Mouse (Mus musculus) kidney, embryonic 15.5 days (tissue): Measurements from ENCODE around the gene Ttc23l. TPM values are rescaled to one million over a fixed set of nuclear protein-coding genes. Genes with fewer than 3 reads are reported as not detected.

ENCODE experiments used
- ATAC-seq: fragments of 200-750 bp; cut with Nextera tagmentation; replicated peaks from 2 replicates; pipeline ENCODE4 v1.8.0; 2017; ENCODE audit warnings: moderate TSS enrichment; ENCODE audit not compliant: low FRiP score
- H3K27ac ChIP-seq: fragments of 300-500 bp; sonication (generic); 2 replicates; pipeline ENCODE4 v1.5.1; 2015; ENCODE audit warnings: mild to moderate bottlenecking, inconsistent platforms
- H3K27me3 ChIP-seq: fragments of 300-500 bp; sonication (generic); 2 replicates; pipeline ENCODE4 v1.6.1; 2015; ENCODE audit warnings: inconsistent platforms
- H3K36me3 ChIP-seq: fragments of 300-500 bp; sonication (generic); 2 replicates; pipeline ENCODE4 v1.6.1; 2015; ENCODE audit warnings: inconsistent platforms
- H3K4me1 ChIP-seq: fragments of 300-500 bp; sonication (generic); 2 replicates; pipeline ENCODE4 v1.6.1; 2015; ENCODE audit warnings: inconsistent platforms
- H3K4me2 ChIP-seq: fragments of 300-500 bp; sonication (generic); 2 replicates; pipeline ENCODE4 v1.6.1; 2015; ENCODE audit warnings: moderate library complexity, mild to moderate bottlenecking, inconsistent platforms
- H3K4me3 ChIP-seq: fragments of 300-500 bp; sonication (generic); replicated peaks from 2 replicates; pipeline ENCODE4 v1.5.1; 2015; ENCODE audit warnings: mild to moderate bottlenecking, inconsistent platforms
- H3K9ac ChIP-seq: fragments of 300-500 bp; sonication (generic); 2 replicates; pipeline ENCODE4 v1.6.1; 2015; ENCODE audit warnings: mild to moderate bottlenecking, inconsistent platforms
- H3K9me3 ChIP-seq: fragments of 300-500 bp; sonication (generic); replicated peaks from 2 replicates; pipeline ENCODE4 v1.6.1; 2016; ENCODE audit warnings: inconsistent platforms
- WGBS: fragments of 180-500 bp; shearing (Covaris S2); methylation state at CpG from one replicate; pipeline ENCODE4 v1.1.7; 2015; ENCODE audit warnings: mixed read lengths; 5-methylcytosine and 5-hydroxymethylcytosine counted together
- polyA plus RNA-seq: library from polyadenylated mRNA; unstranded; fragments of >200 nt; fragmentation: Nextera tagmentation; extraction: Ambion mirVana; gene quantifications from 2 replicates; pipeline ENCODE4 v1.2.1, GENCODE M21; 2015

The Ttc23l gene
- polyA plus RNA-seq, 1 experiment from 2014 or later: not detected

DNA sequence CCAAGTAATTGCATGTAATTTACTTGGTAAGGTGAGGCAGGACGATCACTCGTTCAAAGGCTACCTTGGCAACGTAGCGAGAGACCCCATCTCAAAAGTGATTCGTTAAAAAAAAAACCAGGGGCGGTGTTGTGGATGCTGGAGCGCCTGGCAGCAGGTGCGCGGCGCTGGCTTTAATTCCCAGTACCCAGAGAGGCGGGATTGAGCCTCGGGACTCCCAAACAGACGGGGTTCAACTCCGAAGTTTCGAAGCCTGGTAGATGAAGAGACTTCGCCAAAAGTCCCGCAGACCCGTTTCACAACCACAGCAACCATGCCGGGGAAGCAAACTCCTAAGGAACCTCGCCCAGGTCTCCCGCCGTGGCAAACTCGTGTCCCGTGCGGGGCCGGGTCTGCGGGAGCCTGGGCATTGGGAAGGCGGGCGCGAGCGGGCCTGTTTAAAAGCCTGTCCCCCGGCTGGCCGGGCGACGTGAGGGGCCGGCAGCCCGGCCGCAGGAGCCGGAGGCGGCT, 88.8 kb downstream of the Ttc23l start:
- peak; percentile 41 for ATAC-seq
- H3K4me3 ChIP-seq: peak overlapping the region; percentile 86
- under 1% methylated on average over 40 of the region's 40 CpGs for WGBS
- peaks cover 6% of the 10 kb centered on the region; the same call in 1 of the 2 replicates for H3K36me3 ChIP-seq
- peak overlapping the region; percentile 79 for H3K9ac ChIP-seq
- H3K9me3 ChIP-seq: no peaks in the 10 kb centered on the region
- H3K27me3 ChIP-seq: no peaks in the 10 kb centered on the region
- H3K4me2 ChIP-seq: peak overlapping the region; percentile 83
- H3K4me1 ChIP-seq: peaks cover 19% of the 10 kb centered on the region; the same call in 1 of the 2 replicates
- peak overlapping the region; percentile 76 for H3K27ac ChIP-seq

DNA sequence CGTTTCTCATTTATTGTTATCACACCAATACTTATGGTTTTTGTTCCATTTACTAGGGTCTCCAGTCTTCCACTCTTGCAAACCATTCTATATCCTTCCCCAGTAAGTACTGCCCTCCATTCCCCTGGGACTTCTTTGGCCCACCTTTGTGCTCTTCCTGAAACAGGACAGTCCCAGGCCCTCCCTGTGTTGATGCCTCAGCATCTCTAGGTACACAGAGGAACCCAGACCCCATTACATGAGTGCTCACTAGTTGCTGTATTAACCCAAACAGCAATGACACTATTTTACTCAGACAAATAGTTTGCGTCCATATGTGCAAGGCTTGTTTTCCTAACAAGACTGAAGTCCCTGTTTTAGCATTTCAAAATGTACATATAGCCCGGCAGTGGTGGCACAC, 89.7 kb downstream of the Ttc23l start:
- H3K9ac ChIP-seq: no peak overlapping the region
- H3K4me1 ChIP-seq: peaks cover 19% of the 10 kb centered on the region; the same call in 1 of the 2 replicates
- WGBS: 83% methylated on average over 3 of the region's 3 CpGs
- ATAC-seq: no peak
- H3K9me3 ChIP-seq: no peaks in the 10 kb centered on the region
- H3K27me3 ChIP-seq: no peaks in the 10 kb centered on the region
- H3K4me2 ChIP-seq: peak overlapping the region; percentile 83
- H3K4me3 ChIP-seq: peak overlapping the region; percentile 86; the same call in 1 of the 2 replicates
- H3K27ac ChIP-seq: no peak overlapping the region
- H3K36me3 ChIP-seq: no peaks in the 10 kb centered on the region

DNA sequence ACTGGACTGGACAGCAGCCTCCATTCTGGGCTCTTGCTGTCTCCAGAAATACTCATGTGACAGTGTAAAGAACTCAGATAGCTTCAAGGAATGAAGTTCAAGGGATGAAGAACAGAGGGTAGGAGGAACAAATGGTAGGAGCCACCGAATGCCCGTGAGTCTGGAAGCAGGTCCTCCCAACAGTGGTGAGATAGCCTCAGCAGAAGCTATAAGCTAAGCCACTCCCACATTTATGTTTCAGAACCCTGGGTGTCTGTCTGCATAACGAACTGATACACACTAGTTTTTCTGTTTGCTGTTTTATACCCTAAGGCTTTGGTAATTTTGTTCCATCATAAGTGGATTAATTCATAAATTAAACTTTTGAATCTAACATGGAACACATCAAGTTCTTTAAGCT, 93.8 kb downstream of the Ttc23l start:
- Histone ChIP-seq H3K4me1 (peaks cover 15% of the 10 kb centered on the region; the same call in 1 of the 2 replicates), H3K27ac (no peak overlapping the region), H3K9ac (no peak overlapping the region), H3K36me3 (peaks cover 26% of the 10 kb centered on the region), H3K4me3 (no peak overlapping the region), H3K9me3 (no peaks in the 10 kb centered on the region), H3K27me3 (no peaks in the 10 kb centered on the region), H3K4me2 (no peak overlapping the region)
- WGBS: 84% methylated on average over 3 of the region's 3 CpGs
- ATAC-seq: no peak

DNA sequence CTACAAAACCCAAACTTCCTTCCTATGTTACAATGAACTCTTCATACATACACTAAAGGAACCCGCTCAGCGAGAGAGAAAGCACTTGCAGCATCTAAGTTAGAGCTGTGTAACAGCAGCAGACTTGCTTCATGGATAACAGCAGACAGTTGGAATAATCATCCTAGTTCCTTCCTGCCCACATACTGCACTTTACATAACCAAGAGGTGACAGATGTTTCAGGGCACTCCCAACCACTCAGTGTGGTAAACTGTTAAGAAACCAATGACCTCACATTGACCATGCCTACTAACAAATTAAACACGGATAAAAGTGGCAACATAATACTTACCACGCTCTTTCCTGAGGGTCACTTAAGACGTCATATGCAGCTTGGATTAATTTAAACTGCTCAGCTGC, 94.9 kb downstream of the Ttc23l start:
- Histone ChIP-seq H3K4me3 (no peak overlapping the region), H3K9ac (no peak overlapping the region), H3K36me3 (peaks cover 35% of the 10 kb centered on the region), H3K27me3 (no peaks in the 10 kb centered on the region), H3K9me3 (no peaks in the 10 kb centered on the region), H3K27ac (no peak overlapping the region), H3K4me2 (no peak overlapping the region), H3K4me1 (peaks cover 6% of the 10 kb centered on the region; the same call in 1 of the 2 replicates)
- ATAC-seq: no peak
- WGBS: 81% methylated on average over 5 of the region's 5 CpGs

DNA sequence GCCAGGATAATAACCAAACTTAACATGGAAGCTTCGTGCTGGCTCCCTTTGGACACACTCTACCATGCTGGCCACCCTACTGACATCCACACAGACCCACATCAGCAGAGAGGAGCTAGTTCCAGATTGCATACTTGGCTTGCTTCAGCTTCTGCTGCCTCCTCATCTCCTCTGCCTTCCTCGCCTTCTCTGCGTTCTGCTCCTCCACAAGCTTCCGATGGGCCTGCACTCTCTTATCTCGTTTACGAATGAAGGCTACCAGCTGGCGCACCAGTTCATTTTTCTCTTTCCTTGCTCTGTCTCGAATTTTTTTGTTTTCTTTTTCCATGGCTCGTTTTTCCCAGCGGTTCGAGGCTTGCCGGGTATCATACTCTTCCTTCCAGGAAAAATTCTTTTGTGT, 97.5 kb downstream of the Ttc23l start:
- Histone ChIP-seq H3K4me1 (no peaks in the 10 kb centered on the region), H3K27ac (no peak overlapping the region), H3K36me3 (peaks cover 52% of the 10 kb centered on the region), H3K9me3 (no peaks in the 10 kb centered on the region), H3K27me3 (no peaks in the 10 kb centered on the region), H3K4me3 (no peak overlapping the region), H3K9ac (no peak overlapping the region), H3K4me2 (no peak overlapping the region)
- ATAC-seq: no peak
- WGBS: 77% methylated on average over 12 of the region's 12 CpGs

Other genes starting within 250 kb of the Ttc23l start
- not detected in 2 replicates for gene Gm21973, start 233.3 kb downstream of the Ttc23l start, polyA plus RNA-seq
- gene Agxt2, start 200.1 kb downstream of the Ttc23l start, polyA plus RNA-seq: 2.2 and 2.5 TPM in 2 replicates
- gene Dnajc21, start 88.2 kb downstream of the Ttc23l start, polyA plus RNA-seq: 12.6 and 12.9 TPM in 2 replicates
- 104 and 129 TPM in 2 replicates for gene Brix1, start 72.7 kb downstream of the Ttc23l start, polyA plus RNA-seq
- 39.4 and 41.3 TPM in 2 replicates for gene Rad1, start 72.7 kb downstream of the Ttc23l start, polyA plus RNA-seq
- gene Rai14, start 156.0 kb upstream of the Ttc23l start, polyA plus RNA-seq: 66.4 and 67.8 TPM in 2 replicates